Mouse (Mus musculus): ENCODE measurements around the gene Rph3al. TPM values are rescaled to one million over a fixed set of nuclear protein-coding genes. Genes with fewer than 3 reads are reported as not detected.

Gene Rph3al
- polyA plus RNA-seq, 1 experiment: 3.8 TPM

DNA sequence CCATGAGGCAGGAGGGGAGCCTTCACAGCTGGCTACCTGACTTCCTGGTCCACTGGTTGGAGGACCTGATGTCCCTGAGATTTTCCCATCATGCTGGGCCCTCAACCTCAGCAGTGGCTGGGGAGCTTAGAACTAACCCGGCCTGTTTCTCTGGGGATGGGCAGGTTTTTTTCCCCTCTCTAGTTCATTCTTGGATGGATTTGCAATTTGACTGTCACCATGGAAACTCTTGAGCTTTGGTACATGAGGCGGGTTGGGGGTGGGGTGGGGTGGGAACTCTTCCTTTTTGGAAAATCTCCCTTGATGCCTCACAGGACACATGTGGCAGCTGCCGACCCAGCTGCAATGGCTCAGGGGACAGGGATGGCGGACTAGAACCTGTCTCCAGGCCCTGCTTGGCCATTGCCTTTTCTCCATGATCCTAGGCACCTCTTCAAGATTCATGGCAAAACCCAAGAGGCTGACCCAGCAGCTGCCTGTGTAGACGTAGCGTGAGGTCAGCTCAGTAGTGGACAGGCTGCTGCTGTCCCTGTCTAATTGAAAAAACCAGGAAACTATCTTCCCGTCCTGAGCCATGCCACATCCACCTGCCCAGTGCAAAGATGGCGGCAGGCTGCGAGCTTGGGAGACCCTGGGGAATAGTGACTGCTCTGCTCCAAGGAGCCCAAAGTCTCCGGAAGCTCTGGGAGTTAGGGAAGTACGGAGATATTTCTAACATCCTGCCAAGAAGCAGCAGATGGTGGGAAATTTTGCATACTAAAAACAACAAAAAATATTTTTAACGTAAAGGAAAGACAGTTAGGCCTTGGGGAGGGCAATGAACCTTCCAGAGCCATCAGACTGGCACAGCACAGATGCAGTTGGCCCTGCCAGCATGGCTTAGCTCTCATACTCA is 98.4 kb downstream of the Rph3al start:
- no peak for DNase-seq (ENCODE audit: low read depth in 1 of 2, low spot score in 2 of 2)
- WGBS: 90% methylated on average over 12 of the region's 12 CpGs

DNA sequence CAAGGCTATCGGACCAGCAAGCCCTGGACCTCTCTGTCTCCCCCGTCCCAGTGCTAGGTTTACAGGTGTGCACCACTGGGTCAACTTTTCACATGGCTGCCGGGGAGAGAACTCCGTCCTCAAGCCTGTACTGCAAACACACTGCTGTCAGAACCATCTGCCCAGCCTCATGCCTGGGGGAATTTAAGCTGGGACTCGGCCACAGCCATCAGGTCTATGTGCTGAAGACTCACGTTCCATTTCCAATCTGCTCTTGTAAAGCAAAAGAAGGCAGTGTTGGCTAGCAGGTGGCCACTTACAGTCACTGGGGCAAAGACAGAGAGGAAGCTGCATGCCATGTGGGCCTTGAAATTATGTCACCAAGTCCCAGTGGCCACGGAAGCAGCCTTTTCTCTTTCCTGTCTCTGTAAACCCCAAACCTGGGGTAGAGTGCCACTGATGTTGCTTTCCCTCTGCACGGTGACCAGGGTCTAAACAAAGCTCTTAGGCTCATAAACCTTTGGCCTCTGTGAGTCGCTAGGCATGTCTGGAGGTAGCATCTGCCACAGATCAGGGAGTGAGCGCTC is 99.3 kb downstream of the Rph3al start:
- Histone ChIP-seq H3K4me3 (ENCODE audit: extremely low read depth, insufficient read depth, insufficient read length) (no peak overlapping the region), H3K27ac (ENCODE audit: insufficient read depth, low read length) (no peak overlapping the region), H3K4me1 (ENCODE audit: control insufficient read depth, insufficient read depth, insufficient read length) (peaks cover 5% of the 10 kb centered on the region; the same call in 1 of the 2 replicates), H3K36me3 (ENCODE audit: control insufficient read depth, insufficient read depth, low read length) (no peaks in the 10 kb centered on the region), H3K27me3 (ENCODE audit: control insufficient read depth, insufficient read depth, low read length) (no peaks in the 10 kb centered on the region)
- DNase-seq (ENCODE audit: low read depth in 1 of 2, low spot score in 2 of 2): peak in 1 of 2 experiments; percentile 29
- WGBS: 57% methylated on average over 10 of the region's 10 CpGs
- no peak for TF ChIP-seq CTCF (IDR thresholded peaks at IDR 0.05; ENCODE audit: extremely low read depth, insufficient read depth, insufficient read length, insufficient replicate concordance)

More for the DNA sequence above, 98.4 kb downstream of the Rph3al start:
- peaks cover 5% of the 10 kb centered on the region; the same call in 1 of the 2 replicates for H3K4me1 ChIP-seq (ENCODE audit: control insufficient read depth, insufficient read depth, insufficient read length)
- H3K4me3 ChIP-seq (ENCODE audit: extremely low read depth, insufficient read depth, insufficient read length): no peak overlapping the region
- TF ChIP-seq POLR2A (IDR thresholded peaks at IDR 0.05; ENCODE audit: low read depth, low read length): no peak
- TF ChIP-seq CTCF (IDR thresholded peaks at IDR 0.05; ENCODE audit: extremely low read depth, insufficient read depth, insufficient read length, insufficient replicate concordance): no peak
- H3K27ac ChIP-seq (ENCODE audit: insufficient read depth, low read length): no peak overlapping the region
- H3K36me3 ChIP-seq (ENCODE audit: control insufficient read depth, insufficient read depth, low read length): no peaks in the 10 kb centered on the region
- no peaks in the 10 kb centered on the region for H3K27me3 ChIP-seq (ENCODE audit: control insufficient read depth, insufficient read depth, low read length)

DNA sequence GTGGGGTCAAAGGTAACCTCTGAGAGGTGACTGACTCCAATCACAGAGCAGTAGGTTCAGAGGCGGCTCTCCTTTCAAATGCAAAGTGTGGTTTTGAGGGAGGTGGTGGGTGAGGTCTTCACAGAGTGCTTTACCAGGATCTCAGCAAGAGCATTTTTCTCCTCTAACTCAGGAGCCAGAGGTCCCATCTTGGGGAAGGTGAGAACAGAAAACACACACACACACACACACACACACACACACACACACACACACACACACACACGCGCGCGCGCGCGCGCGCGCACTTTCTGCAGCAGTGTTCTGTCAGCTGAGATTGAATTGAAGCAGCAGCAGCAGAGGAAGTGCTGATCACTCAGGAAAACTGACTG is 102.0 kb downstream of the Rph3al start:
- Histone ChIP-seq H3K27me3 (ENCODE audit: control insufficient read depth, insufficient read depth, low read length) (no peaks in the 10 kb centered on the region), H3K4me3 (ENCODE audit: extremely low read depth, insufficient read depth, insufficient read length) (no peak overlapping the region)
- peak in 1 of 2 experiments; percentile 8 for DNase-seq (ENCODE audit: low read depth in 1 of 2, low spot score in 2 of 2)

DNA sequence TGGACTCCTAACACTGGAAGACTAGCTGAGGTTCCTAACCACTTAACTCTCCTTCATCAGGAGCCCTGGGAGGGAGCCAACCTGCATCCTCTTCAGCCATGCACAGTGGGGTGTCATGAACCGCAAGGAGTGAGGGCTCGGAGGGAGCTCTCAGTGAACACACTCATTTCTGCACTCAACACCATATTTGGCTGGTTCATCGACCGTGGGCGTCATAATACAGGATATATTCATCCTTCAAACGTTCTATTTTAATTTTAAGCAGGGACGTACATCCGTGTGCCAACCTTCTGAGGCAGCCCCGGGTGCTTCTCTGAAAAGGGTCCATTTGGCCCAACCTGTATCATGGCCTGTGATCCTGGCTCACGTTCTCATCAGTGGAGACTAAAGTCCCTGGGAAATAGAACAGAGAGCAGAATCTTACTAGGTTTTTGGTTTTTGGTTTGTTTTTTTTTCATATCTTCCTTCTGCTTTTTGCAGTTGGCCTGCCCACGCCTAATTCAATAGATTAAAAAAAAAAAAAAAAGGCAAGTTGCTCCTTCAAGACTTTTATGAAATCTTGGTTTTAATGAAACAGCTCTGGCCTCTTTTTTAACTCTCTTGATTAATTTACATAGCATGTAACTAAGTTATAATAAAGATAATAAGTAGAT is 102.5 kb downstream of the Rph3al start:
- WGBS: 15% methylated on average over 11 of the region's 11 CpGs

More for the DNA sequence above, 102.0 kb downstream of the Rph3al start:
- TF ChIP-seq POLR2A (IDR thresholded peaks at IDR 0.05; ENCODE audit: low read depth, low read length) (no peak), CTCF (IDR thresholded peaks at IDR 0.05; ENCODE audit: extremely low read depth, insufficient read depth, insufficient read length, insufficient replicate concordance) (no peak)
- H3K4me1 ChIP-seq (ENCODE audit: control insufficient read depth, insufficient read depth, insufficient read length): peaks cover 5% of the 10 kb centered on the region; the same call in 1 of the 2 replicates
- H3K27ac ChIP-seq (ENCODE audit: insufficient read depth, low read length): no peak overlapping the region
- WGBS: 39% methylated on average over 11 of the region's 11 CpGs
- H3K36me3 ChIP-seq (ENCODE audit: control insufficient read depth, insufficient read depth, low read length): no peaks in the 10 kb centered on the region

DNA sequence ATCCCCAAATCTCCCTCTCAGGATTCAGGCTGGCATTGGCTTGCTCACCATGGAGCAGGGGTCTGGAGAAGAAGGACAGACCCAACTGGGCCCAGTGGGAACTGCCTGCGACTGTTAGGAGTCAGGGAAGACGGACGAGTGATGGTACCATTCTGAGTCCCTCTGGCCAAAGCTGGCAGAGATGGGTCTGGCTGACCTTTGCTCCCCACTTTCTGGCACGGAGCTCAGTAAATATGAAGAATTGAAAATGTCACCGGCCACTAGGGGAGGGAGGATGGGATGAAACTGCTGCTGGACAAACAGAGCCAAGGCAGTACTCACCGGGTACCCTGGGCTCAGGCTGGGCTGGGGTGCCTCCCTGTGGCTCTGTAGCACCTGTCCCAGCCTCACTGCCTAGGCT is 105.1 kb downstream of the Rph3al start:
- no peak for DNase-seq (ENCODE audit: low read depth in 1 of 2, low spot score in 2 of 2)
- Histone ChIP-seq H3K4me3 (ENCODE audit: extremely low read depth, insufficient read depth, insufficient read length) (no peak overlapping the region), H3K27me3 (ENCODE audit: control insufficient read depth, insufficient read depth, low read length) (no peaks in the 10 kb centered on the region), H3K27ac (ENCODE audit: insufficient read depth, low read length) (no peak overlapping the region), H3K36me3 (ENCODE audit: control insufficient read depth, insufficient read depth, low read length) (no peaks in the 10 kb centered on the region), H3K4me1 (ENCODE audit: control insufficient read depth, insufficient read depth, insufficient read length) (peaks cover 5% of the 10 kb centered on the region; the same call in 1 of the 2 replicates)
- no peak for TF ChIP-seq POLR2A (IDR thresholded peaks at IDR 0.05; ENCODE audit: low read depth, low read length)
- TF ChIP-seq CTCF (IDR thresholded peaks at IDR 0.05; ENCODE audit: extremely low read depth, insufficient read depth, insufficient read length, insufficient replicate concordance): no peak
- 95% methylated on average over 6 of the region's 6 CpGs for WGBS

More for the DNA sequence above, 102.5 kb downstream of the Rph3al start:
- TF ChIP-seq POLR2A (IDR thresholded peaks at IDR 0.05; ENCODE audit: low read depth, low read length): no peak
- TF ChIP-seq CTCF (IDR thresholded peaks at IDR 0.05; ENCODE audit: extremely low read depth, insufficient read depth, insufficient read length, insufficient replicate concordance): no peak
- H3K36me3 ChIP-seq (ENCODE audit: control insufficient read depth, insufficient read depth, low read length): no peaks in the 10 kb centered on the region
- H3K27ac ChIP-seq (ENCODE audit: insufficient read depth, low read length): peak overlapping the region; percentile 45; the same call in 1 of the 2 replicates
- peaks cover 5% of the 10 kb centered on the region; the same call in 1 of the 2 replicates for H3K4me1 ChIP-seq (ENCODE audit: control insufficient read depth, insufficient read depth, insufficient read length)
- H3K4me3 ChIP-seq (ENCODE audit: extremely low read depth, insufficient read depth, insufficient read length): no peak overlapping the region
- DNase-seq (ENCODE audit: low read depth in 1 of 2, low spot score in 2 of 2): peak; percentile 5 to 35
- no peaks in the 10 kb centered on the region for H3K27me3 ChIP-seq (ENCODE audit: control insufficient read depth, insufficient read depth, low read length)

DNA sequence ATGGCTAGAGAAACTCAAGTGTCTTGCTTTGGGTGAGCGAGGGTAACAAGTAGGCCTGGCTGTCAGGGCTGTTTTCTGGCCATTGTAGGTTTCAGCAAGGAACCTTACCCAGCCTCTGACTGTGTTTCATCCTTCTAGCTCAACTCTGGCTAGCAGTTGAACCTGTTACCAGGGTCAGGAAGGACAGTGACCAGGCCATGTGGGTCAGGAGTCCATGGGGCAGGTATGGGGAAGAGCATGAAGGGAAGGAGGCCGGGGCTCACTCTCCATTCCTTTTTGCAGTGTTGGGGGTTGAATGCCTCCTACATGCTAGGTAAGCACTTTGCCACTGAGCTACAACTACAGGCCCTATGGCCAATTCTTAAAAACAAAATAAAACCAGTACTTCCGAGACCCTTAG is 107.8 kb downstream of the Rph3al start:
- Histone ChIP-seq H3K27me3 (ENCODE audit: control insufficient read depth, insufficient read depth, low read length) (no peaks in the 10 kb centered on the region), H3K27ac (ENCODE audit: insufficient read depth, low read length) (no peak overlapping the region), H3K4me1 (ENCODE audit: control insufficient read depth, insufficient read depth, insufficient read length) (peaks cover 2% of the 10 kb centered on the region; the same call in 1 of the 2 replicates), H3K36me3 (ENCODE audit: control insufficient read depth, insufficient read depth, low read length) (no peaks in the 10 kb centered on the region), H3K4me3 (ENCODE audit: extremely low read depth, insufficient read depth, insufficient read length) (no peak overlapping the region)
- TF ChIP-seq POLR2A (IDR thresholded peaks at IDR 0.05; ENCODE audit: low read depth, low read length) (no peak), CTCF (IDR thresholded peaks at IDR 0.05; ENCODE audit: extremely low read depth, insufficient read depth, insufficient read length, insufficient replicate concordance) (no peak)
- no peak for DNase-seq (ENCODE audit: low read depth in 1 of 2, low spot score in 2 of 2)
- WGBS: 93% methylated on average over 3 of the region's 3 CpGs
